Mouse (Mus musculus) hindbrain, embryonic 13.5 days (tissue): Measurements from ENCODE around the gene Eef1g. TPM values are rescaled to one million over a fixed set of nuclear protein-coding genes. Genes with fewer than 3 reads are reported as not detected.

Experiments
- ATAC-seq: fragments of 200-750 bp; cut with Nextera tagmentation; 2 replicates; pipeline ENCODE4 v1.8.0; 2017; ENCODE audit warnings: moderate TSS enrichment; ENCODE audit not compliant: low FRiP score
- H3K27ac ChIP-seq: fragments of 300-500 bp; sonication (generic); 2 replicates; pipeline ENCODE4 v1.5.1; 2015; ENCODE audit warnings: inconsistent platforms, mild to moderate bottlenecking, moderate library complexity
- H3K27me3 ChIP-seq: fragments of 300-500 bp; sonication (generic); 2 replicates; pipeline ENCODE4 v1.6.1; 2015; ENCODE audit warnings: mild to moderate bottlenecking, inconsistent platforms
- H3K36me3 ChIP-seq: fragments of 300-500 bp; sonication (generic); 2 replicates; pipeline ENCODE4 v1.6.1; 2015; ENCODE audit warnings: mild to moderate bottlenecking, inconsistent platforms
- H3K4me1 ChIP-seq: fragments of 300-500 bp; sonication (generic); replicated peaks from 2 replicates; pipeline ENCODE4 v1.6.1; 2015; ENCODE audit warnings: inconsistent platforms
- H3K4me2 ChIP-seq: fragments of 300-500 bp; sonication (generic); 2 replicates; pipeline ENCODE4 v1.6.1; 2015; ENCODE audit warnings: inconsistent platforms, mild to moderate bottlenecking, moderate library complexity
- H3K4me3 ChIP-seq: fragments of 300-500 bp; sonication (generic); 2 replicates; pipeline ENCODE4 v1.5.1; 2015; ENCODE audit warnings: mild to moderate bottlenecking, inconsistent platforms
- H3K9ac ChIP-seq: fragments of 300-500 bp; sonication (generic); 2 replicates; pipeline ENCODE4 v1.6.1; 2015; ENCODE audit warnings: mild to moderate bottlenecking, inconsistent platforms
- H3K9me3 ChIP-seq: fragments of 300-500 bp; sonication (generic); 2 replicates; pipeline ENCODE4 v1.6.1; 2016; ENCODE audit warnings: inconsistent platforms
- WGBS: fragments of 180-500 bp; shearing (Covaris S2); methylation state at CpG from one replicate; pipeline ENCODE4 v1.1.7; 2015; 5-methylcytosine and 5-hydroxymethylcytosine counted together
- polyA plus RNA-seq: library from polyadenylated mRNA; unstranded; fragments of >200 nt; fragmentation: Nextera tagmentation; extraction: Ambion mirVana; gene quantifications from 2 replicates; pipeline ENCODE4 v1.2.1, GENCODE M21; 2015

Eef1g gene
- 344 and 348 TPM in 2 replicates for polyA plus RNA-seq

DNA sequence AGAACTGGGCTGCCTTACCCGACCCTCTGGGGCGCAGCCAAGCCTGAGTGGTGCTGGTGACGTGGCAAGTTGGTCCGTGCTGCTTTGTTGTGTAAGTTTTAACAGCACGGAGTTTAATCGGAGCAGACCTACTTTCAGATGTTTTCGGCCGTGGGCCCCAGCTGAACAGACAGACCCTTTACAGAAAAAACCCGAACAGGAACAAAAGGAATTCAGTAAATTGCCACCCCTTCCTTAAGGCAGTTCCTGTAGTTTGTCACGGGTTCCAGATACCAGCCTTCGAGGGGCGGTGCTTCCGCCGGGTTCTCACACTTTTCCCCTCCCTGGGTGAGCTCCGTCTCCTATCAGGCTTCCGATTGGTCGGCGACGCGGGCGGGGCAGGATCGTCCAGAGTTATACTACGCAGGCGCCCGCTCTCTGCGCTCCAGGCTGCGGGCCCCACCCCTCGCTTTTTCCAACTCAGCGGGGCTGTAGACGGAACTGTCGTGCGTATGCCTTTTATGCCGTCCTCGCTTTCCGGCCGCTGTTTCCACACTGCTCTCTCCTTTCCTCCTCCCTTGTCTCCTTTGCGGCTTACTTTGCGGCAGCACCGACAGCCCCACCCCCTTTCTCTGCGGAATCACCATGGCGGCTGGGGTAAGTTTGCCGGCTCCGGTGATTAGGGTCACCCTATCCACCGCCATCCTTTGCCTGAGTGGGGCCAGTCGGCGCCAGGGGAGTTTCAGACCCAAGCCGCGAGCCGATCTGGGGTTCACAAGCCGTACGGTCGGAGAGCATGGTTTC lies at the start of gene Eef1g:
Gene Eef1g, plus strand, starts transcription at position 452 of the 783 bp plus-strand sequence.
- Histone ChIP-seq H3K27ac (peak within 1 kb of the TSS; percentile 88), H3K36me3 (peaks cover 74% of the 10 kb centered on the region), H3K4me3 (peak within 1 kb of the TSS; percentile 74), H3K4me1 (peaks cover 30% of the 10 kb centered on the region), H3K9me3 (no peaks in the 10 kb centered on the region), H3K27me3 (no peaks in the 10 kb centered on the region), H3K9ac (peak within 1 kb of the TSS; percentile 95), H3K4me2 (peak within 1 kb of the TSS; percentile 90)
- 1% methylated on average over 52 of the region's 52 CpGs for WGBS
- ATAC-seq: peak; percentile 98

DNA sequence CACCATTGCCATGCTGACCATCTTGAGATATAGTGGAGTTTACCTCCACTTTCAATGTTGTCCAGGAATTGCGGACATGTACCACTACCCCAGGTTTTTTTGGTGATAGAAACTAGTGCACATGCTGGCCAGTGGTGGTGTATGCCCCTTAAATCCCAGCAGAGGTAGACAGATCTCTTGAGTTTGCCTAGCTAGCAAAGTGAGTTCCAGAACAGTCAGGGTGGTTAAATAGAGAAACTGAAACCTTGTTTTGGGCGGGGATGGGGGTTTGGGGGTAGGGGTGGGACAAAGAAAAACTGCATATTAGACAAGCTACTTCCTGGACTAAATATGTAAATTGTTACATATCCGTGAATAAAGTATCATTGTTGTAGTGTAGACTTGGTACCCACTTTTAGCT lies 47.8 kb upstream of the Eef1g start:
- ATAC-seq: no peak
- no peak overlapping the region for H3K27ac ChIP-seq
- H3K9me3 ChIP-seq: no peaks in the 10 kb centered on the region
- no peaks in the 10 kb centered on the region for H3K27me3 ChIP-seq
- peaks cover 40% of the 10 kb centered on the region for H3K36me3 ChIP-seq
- no peak overlapping the region for H3K4me2 ChIP-seq
- H3K9ac ChIP-seq: no peak overlapping the region
- H3K4me1 ChIP-seq: peaks cover 17% of the 10 kb centered on the region
- WGBS: 98% methylated on average over 3 of the region's 3 CpGs
- H3K4me3 ChIP-seq: no peak overlapping the region

DNA sequence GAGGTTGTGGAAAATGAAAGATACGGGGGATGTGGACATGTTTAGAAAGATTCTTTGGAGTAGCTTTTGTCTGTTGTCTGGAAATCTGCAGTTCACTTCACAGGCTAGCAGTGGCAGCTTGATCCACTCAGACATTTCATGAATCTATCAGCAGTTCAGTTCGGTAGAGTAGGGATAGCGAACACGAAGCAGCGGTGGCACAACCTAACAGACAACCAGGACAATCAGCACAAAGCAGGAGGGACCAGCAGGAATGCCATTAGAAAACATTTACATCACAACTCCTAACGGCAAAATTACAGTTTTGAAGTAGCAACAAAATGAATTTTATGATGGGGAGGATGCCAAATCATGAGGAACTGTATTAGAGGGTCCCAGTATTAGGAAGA lies 47.2 kb upstream of the Eef1g start:
- Histone ChIP-seq H3K9ac (no peak overlapping the region), H3K4me1 (peaks cover 17% of the 10 kb centered on the region), H3K27ac (peak overlapping the region; percentile 88), H3K27me3 (no peaks in the 10 kb centered on the region), H3K9me3 (no peaks in the 10 kb centered on the region), H3K36me3 (peaks cover 33% of the 10 kb centered on the region), H3K4me3 (peak overlapping the region; percentile 84), H3K4me2 (peak overlapping the region; percentile 84)
- WGBS: 71% methylated on average over 6 of the region's 6 CpGs
- no peak for ATAC-seq

DNA sequence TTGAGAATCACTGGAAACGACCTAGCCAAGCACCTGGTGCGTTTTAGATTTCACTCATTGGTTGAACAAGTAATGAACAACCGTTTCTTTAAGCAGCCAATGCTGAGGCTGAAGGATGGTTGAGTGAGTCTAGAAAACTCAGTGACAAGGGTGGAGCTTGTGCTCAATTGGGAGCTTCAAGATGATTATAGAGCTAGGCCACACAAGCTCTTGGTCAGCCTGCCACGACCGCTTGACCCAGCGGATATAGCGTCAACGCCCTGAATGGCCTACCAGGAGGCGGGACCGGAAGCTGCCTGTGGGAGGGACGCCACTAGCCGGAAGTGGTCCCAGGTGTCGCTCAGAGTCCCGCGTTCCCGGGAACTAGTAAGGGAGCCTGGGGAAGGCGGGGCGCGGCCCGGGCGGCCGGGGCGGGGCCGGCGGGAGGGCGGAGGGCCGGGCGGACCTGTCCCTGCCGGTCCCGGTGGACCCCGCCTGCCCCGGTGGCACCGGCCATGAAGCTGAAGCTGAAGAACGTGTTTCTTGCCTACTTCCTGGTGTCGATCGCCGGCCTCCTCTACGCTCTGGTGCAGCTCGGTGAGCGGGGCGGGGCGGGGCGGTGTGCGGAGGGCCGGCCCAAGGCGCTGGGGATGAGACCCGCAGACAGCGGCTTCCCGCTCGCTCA lies 46.6 kb upstream of the Eef1g start, which contains the start of gene B3gat3:
Gene B3gat3, plus strand, starts transcription at position 302 of the 664 bp plus-strand sequence.
- H3K4me3 ChIP-seq: peak within 1 kb of the TSS; percentile 84
- peaks cover 30% of the 10 kb centered on the region for H3K36me3 ChIP-seq
- H3K27ac ChIP-seq: peak within 1 kb of the TSS; percentile 88
- 3% methylated on average over 50 of the region's 50 CpGs for WGBS
- ATAC-seq: peak; percentile 97
- H3K9me3 ChIP-seq: no peaks in the 10 kb centered on the region
- H3K9ac ChIP-seq: peak within 1 kb of the TSS; percentile 89
- H3K4me1 ChIP-seq: peaks cover 17% of the 10 kb centered on the region
- H3K27me3 ChIP-seq: no peaks in the 10 kb centered on the region
- peak within 1 kb of the TSS; percentile 84 for H3K4me2 ChIP-seq

DNA sequence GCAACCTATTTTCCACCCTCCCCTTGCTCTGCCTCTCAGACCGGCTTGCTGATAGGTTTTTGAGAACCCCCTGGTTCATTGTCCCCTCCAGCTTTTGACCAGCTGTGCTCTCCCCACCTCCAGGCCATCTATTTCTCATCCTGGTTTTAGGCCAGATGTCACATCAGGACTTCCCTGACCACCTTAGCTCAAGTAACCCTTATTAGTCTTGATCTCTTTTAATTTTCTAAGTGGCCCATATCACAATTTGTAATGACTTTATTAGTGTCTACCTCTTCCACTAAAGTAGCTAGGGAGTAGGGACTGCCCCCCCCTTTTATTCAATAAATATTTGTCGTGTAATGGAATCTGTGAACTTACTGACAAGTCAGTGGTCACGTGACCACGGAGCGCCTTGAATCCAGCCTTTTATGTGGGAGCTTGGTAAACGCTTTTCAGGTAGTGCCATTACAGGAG lies 46.0 kb upstream of the Eef1g start:
- Histone ChIP-seq H3K9me3 (no peaks in the 10 kb centered on the region), H3K27me3 (no peaks in the 10 kb centered on the region), H3K4me3 (peak overlapping the region; percentile 84), H3K4me1 (peaks cover 17% of the 10 kb centered on the region), H3K27ac (peak overlapping the region; percentile 88), H3K36me3 (peaks cover 30% of the 10 kb centered on the region), H3K9ac (peak overlapping the region; percentile 89), H3K4me2 (peak overlapping the region; percentile 84)
- ATAC-seq: peak; percentile 3
- WGBS: 3% methylated on average over 6 of the region's 6 CpGs

DNA sequence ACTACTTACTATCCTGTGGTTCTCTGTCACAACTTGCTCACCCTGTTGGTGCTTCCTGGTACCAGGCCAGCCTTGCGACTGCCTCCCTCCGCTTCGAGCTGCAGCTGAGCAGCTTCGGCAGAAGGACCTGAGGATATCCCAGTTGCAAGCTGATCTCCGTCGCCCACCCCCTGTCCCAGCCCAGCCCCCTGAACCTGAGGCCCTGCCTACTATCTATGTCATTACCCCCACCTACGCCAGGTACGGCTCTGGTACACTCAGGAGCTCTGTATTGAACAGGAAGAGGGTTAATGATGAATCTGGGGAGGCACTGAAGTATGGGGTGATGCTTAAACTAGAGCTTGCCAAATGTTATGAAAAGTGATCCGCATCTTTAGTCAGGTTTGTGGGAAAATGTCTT lies 45.1 kb upstream of the Eef1g start:
- Histone ChIP-seq H3K4me1 (peaks cover 17% of the 10 kb centered on the region), H3K4me2 (peak overlapping the region; percentile 84), H3K9ac (peak overlapping the region; percentile 39; the same call in 1 of the 2 replicates), H3K36me3 (peaks cover 30% of the 10 kb centered on the region), H3K27ac (no peak overlapping the region), H3K4me3 (peak overlapping the region; percentile 84), H3K27me3 (no peaks in the 10 kb centered on the region), H3K9me3 (no peaks in the 10 kb centered on the region)
- 78% methylated on average over 9 of the region's 9 CpGs for WGBS
- no peak for ATAC-seq

DNA sequence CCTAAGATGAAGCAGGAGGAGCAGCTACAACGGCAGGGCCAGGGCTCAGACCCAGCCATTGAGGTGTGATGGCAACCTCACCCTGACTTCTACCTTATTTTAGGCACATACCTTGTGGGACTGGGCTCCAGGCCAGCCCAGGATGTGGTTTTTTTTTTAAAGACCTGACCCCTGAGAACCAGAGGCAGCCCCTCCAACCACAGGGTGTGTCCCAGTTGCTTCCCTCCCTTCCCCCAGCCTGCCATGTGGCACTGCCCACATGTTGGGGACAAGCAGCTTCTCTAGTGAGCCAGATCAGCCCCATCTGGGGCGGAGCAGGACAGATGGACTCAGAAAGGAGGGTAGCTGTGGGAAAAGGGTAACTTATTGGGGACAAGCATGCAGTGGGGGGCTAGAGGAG lies 40.1 kb upstream of the Eef1g start:
- Histone ChIP-seq H3K4me1 (peaks cover 25% of the 10 kb centered on the region), H3K27ac (no peak overlapping the region), H3K27me3 (peaks cover 6% of the 10 kb centered on the region; the same call in 1 of the 2 replicates), H3K9ac (no peak overlapping the region), H3K36me3 (peaks cover 44% of the 10 kb centered on the region), H3K9me3 (no peaks in the 10 kb centered on the region), H3K4me3 (no peak overlapping the region), H3K4me2 (no peak overlapping the region)
- ATAC-seq: no peak
- 95% methylated on average over 2 of the region's 2 CpGs for WGBS

DNA sequence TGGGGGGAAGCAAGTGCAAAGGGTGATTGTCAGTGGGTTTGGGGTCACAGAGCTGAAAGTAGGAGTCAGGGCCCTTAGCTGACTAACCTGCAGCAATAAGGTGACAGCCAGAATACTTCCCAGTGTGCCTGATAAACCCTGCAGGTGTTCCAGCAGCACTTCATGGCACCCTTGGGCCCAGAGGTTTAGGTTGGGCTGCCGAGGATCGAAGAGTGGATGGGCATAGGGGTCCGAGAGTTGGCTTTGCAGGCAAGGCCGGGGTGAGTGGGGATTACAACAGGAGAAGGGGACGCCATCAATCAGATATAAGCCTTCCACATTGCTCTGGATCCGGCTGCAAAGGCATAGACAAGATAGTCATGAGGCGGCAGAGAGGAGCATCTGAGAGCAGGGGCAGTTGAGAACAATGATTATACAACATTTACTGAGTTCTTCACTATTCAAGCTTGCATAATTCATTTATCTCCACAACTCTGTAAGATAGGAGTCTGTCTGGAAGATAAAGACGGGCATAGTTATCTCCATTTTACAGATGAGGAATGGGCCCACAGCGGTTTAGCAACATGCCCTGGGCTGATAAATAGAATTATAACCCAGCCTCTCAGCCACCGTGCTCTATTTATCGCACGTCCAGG lies 38.8 kb upstream of the Eef1g start:
- no peak overlapping the region for H3K27ac ChIP-seq
- H3K9me3 ChIP-seq: no peaks in the 10 kb centered on the region
- no peak overlapping the region for H3K4me3 ChIP-seq
- H3K9ac ChIP-seq: no peak overlapping the region
- peaks cover 44% of the 10 kb centered on the region for H3K36me3 ChIP-seq
- peaks cover 24% of the 10 kb centered on the region for H3K4me1 ChIP-seq
- H3K27me3 ChIP-seq: peaks cover 6% of the 10 kb centered on the region; the same call in 1 of the 2 replicates
- ATAC-seq: no peak
- H3K4me2 ChIP-seq: no peak overlapping the region
- 90% methylated on average over 12 of the region's 12 CpGs for WGBS

DNA sequence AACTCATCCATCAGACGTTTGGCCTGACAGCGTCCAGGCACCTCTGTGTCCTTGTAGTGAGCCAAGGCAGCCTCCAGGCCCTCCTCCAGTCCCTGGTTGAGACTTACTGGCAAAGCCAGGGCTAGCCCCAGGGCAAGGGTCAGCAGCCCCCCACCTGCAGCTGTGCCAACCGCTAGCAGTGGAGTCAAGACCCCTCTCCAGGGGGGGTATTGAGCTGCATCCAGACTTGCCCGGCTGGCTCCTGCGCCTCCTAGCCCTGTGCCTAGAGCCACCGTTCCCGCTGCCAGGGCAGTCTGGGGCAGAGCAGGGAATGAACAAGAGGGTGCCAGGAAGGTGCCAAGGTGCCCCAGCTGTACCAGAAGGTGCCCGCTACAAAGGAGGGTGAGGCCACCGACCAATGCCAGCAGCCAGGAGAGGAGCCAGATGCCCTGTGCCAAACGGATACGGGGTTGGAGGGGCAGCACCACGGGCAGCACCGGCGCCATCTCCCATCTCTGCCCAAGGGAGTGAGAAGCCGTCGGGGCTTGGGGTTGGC lies 38.1 kb upstream of the Eef1g start:
- Histone ChIP-seq H3K4me3 (peak overlapping the region; percentile 54), H3K9ac (peak overlapping the region; percentile 77), H3K27me3 (peaks cover 6% of the 10 kb centered on the region; the same call in 1 of the 2 replicates), H3K9me3 (no peaks in the 10 kb centered on the region), H3K27ac (peak overlapping the region; percentile 35; the same call in 1 of the 2 replicates), H3K36me3 (peaks cover 40% of the 10 kb centered on the region), H3K4me1 (peaks cover 24% of the 10 kb centered on the region), H3K4me2 (peak overlapping the region; percentile 71)
- WGBS: 18% methylated on average over 16 of the region's 16 CpGs
- peak; percentile 29; the same call in 1 of the 2 replicates for ATAC-seq

DNA sequence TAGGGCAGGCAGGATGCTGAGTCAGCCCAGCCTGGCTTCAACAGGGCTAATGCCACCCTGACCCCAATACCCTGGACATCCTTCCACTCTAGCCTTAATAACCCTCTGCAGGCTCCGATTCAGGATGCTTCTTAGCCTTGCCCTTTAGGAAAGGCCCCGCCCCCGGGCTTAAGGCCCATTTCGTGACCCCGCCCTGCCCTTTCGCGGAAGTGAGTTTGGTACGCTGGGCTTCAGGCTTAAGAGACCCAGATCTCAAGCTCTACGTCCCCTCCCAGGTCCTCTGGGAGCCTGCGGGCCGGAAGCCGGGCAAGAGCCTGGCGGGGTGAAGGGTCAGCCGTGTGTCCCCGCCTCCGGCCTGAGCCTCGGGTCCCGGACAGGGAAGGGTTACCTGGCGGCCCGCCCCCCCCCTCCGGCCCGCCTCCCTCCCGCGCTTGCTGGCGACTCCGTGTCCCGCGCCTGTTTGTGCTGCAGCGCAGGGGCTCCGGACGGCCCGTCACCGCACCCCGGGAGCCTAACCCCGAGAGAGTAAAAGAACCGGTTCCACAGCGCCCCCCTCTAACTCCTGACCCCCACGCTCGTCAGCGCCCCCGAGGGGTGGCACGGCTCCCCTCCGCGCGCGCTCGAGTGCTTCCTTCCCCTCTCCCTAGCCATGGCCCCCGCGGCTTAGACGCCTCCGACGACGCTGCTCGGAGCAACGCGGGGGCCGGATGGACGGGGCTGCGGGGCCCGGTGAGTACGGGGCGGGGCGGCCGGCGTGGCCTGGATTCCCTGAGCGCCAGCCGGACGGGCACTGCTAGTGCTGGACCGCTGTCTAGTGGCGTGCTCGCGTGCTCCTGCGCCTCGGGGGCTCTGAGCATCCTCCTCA lies 37.4 kb upstream of the Eef1g start, which contains the start of the genes Rom1 and Eml3:
Gene Rom1, minus strand, starts transcription at position 133 of the 865 bp plus-strand sequence.
Gene Eml3, plus strand, starts transcription at position 329 of the 865 bp plus-strand sequence.
- ATAC-seq: peak; percentile 46
- H3K27ac ChIP-seq: peak within 1 kb of the TSS; percentile 35
- peaks cover 45% of the 10 kb centered on the region for H3K36me3 ChIP-seq
- peak within 1 kb of the TSS; percentile 71 for H3K4me2 ChIP-seq
- under 1% methylated on average over 64 of the region's 74 CpGs for WGBS
- H3K9ac ChIP-seq: peak within 1 kb of the TSS; percentile 77
- peaks cover 6% of the 10 kb centered on the region; the same call in 1 of the 2 replicates for H3K27me3 ChIP-seq
- peaks cover 24% of the 10 kb centered on the region for H3K4me1 ChIP-seq
- H3K4me3 ChIP-seq: peak within 1 kb of the TSS; percentile 54
- H3K9me3 ChIP-seq: no peaks in the 10 kb centered on the region

DNA sequence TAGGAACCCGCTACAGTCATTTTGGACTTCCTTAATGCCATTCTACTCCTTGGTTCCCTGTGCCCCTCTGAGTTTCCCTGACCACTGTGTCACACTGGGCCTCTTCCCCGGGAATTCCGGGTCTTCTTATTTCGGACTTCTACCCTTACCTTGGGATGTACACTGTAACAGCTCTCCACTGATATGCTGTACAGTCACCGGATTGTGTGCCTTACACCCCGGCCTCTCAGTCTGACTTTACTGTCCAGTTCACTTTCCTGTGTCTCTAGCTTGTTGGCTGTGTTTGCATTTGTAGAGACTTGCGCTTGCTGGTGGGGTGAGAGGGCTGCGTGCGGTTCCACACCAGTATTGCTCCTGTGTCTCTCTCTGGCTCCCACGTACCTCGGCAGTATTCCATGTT lies 36.7 kb upstream of the Eef1g start:
- H3K4me1 ChIP-seq: peaks cover 24% of the 10 kb centered on the region
- H3K9me3 ChIP-seq: no peaks in the 10 kb centered on the region
- 0 out of 2 replicates have a peak, but pooled peaks have one; percentile 9 for ATAC-seq
- H3K27ac ChIP-seq: no peak overlapping the region
- 16% methylated on average over 11 of the region's 11 CpGs for WGBS
- H3K4me2 ChIP-seq: peak overlapping the region; percentile 71
- H3K36me3 ChIP-seq: peaks cover 44% of the 10 kb centered on the region
- H3K4me3 ChIP-seq: peak overlapping the region; percentile 54
- H3K9ac ChIP-seq: peak overlapping the region; percentile 77
- peaks cover 6% of the 10 kb centered on the region; the same call in 1 of the 2 replicates for H3K27me3 ChIP-seq
